Mouse (Mus musculus): ENCODE results near the gene Iqcf3.

Iqcf3 gene

DNA sequence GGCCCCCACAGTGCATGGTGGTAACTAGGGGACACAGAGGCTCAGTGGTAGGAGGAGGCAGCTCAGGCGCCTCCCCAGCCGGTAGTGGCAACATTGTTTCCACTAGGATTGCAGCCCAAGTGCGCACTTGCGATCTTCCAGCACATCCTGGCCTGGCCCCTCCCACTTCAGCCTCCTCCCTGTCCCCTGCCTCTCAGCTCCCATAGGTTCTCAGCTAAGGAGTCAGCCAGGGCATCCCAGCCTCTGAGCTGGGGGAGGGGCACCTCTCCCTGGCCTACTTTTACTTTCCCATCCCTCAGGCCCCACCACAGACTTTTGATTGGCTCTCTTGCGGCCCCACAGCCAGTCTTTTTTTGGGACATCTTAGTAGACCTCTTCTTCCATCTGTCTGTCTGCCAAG, 89.5 kb downstream of the Iqcf3 start:
- DNase-seq (ENCODE audit: low read depth) = no peak

DNA sequence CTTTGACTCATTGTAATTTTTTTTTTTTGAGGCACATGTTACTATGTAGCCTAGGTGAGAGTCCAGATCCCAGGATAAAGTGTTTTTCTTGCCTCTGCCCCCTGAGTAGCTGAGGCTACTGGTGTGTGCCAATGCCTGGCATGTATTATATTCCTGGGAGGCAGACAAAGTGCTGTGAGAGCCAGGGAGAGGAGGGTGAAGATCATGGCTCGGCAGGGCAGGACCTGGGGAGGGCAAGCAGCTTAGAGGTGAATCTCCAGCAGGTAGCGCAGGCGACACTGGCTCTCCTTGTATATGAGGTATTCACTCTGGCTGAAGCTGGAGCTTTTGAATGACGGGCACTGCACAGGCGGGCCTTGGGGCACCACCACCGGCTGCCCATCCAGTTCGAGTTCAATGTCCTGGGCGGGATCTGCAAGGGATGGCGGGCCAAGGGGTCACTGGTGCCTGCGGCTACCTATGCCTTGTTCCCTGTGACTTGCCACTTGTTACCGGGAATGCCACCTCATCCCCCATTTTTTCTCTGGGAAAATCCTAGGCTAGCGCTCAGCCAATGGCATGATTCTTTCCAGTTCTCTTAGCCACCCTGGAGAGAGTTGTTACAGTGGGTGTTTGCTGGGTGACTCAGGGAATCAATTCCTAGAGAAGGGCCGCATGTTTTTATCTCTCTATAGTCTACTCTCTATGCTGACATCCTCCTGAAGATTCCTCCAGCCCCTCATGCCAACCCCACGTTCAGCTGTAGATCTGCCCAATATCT, 90.3 kb downstream of the Iqcf3 start:
- no peak for DNase-seq (ENCODE audit: low read depth)

DNA sequence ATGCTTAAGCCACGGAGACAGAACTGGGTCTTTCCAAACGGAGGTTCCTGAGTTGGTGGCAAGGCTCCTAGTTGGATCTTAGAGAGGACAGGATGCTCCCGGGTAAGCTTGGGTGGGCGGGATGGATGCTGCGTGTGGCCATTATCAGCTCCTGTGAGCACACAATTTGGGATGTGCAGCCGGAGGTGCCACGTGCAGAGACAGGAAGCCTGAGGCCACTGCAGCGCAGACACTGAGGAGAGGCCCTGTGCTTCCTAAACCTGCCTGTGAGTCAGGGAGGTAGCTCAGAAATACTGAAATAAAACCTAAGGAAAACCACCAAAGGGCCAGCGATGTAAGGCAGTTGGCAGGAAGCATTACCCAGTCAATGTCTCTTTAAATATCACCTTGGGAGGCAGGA, 91.7 kb downstream of the Iqcf3 start:
- DNase-seq (ENCODE audit: low read depth) = no peak

DNA sequence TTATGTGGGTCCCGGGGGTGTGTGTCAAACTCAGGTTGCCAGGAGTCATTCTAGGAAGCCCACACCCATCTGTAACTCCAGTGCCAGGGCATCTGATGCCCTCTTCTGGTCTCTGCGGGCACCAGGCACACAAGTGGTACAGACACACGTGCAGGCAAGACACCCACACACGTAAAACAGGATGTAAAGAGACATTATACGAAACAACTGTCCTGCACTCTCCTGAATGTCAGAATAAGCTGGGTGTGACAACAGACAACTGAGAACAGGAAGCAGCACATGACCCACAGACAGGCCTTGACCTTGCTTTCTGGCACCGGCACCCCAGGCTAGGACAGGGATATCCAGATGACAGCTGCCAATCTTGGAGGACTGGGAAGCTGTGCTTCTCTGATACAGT, 92.1 kb downstream of the Iqcf3 start:
- no peak for DNase-seq (ENCODE audit: low read depth)

DNA sequence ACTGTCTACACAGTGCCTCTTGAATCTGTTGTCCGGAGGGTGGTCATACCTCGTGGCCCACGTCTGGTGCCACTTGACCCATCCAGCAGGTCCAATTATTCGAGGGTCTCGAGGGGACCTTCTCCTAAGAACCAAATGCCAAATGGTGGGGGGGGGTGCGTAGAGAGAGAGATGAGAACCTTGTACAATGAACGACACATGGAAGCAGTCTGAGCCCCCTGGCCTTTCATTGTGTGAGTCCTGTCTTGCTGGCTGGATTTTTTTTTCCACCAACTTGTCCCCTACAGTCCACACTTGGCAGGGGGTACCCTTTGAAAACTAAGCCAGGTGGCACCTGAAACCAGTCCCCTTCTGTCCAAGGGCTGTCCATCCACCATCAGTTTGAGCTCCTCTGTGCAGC, 93.7 kb downstream of the Iqcf3 start:
- DNase-seq (ENCODE audit: low read depth) = no peak

DNA sequence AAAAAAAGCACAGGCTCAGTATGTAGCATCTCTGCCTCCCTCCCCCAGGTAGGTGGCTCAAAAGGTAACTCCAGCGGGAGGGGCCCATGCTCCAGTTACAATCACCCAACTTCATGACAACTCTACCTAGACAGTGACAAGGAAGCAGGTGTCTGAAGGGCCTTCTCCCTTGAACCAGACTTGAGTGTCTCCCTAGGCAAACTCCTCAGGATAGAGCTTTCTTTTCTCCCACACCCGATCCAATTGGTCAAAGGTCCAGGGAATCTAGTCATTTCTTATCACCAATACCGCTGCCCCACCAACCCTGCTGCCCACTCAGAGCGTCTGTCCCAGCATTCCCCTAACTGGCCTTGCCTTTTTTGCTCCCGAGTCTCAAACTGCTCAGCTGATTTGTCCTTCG, 94.7 kb downstream of the Iqcf3 start:
- DNase-seq (ENCODE audit: low read depth) = no peak

DNA sequence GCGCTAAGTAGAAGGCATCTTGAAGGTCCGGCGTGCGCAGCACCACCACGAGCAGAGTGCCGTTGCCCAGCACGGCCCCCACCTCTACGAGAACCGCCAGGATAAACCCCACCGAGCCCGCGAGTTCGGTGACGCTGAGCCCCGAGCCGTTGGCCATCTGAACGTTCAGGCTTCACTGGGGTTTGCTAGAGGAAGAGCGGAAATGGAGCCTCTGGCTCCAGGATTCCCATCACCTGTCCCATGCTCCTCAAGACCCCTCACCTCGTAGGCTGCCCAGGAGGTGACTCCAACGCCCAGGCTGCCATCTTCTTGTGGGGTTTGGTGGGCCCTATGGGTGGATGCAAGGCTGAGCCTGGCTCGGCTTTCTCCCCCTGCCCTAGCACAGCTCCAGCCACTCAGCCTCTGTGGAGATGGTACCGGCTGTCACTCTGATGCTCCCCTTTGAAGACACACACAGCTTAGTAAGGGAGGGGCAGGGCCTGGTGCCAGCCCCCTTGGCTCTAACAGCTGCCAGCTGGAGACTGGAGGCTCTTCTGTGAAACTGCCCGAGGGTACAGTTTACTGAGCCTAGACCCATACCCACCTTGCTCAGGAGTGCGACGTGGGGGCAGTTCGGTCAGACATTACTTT, 95.7 kb downstream of the Iqcf3 start, which contains the start of gene Gpr62:
TSS of gene Gpr62 (minus strand) at position 368 of the 630 bp plus-strand sequence.
- no peak for DNase-seq (ENCODE audit: low read depth)

DNA sequence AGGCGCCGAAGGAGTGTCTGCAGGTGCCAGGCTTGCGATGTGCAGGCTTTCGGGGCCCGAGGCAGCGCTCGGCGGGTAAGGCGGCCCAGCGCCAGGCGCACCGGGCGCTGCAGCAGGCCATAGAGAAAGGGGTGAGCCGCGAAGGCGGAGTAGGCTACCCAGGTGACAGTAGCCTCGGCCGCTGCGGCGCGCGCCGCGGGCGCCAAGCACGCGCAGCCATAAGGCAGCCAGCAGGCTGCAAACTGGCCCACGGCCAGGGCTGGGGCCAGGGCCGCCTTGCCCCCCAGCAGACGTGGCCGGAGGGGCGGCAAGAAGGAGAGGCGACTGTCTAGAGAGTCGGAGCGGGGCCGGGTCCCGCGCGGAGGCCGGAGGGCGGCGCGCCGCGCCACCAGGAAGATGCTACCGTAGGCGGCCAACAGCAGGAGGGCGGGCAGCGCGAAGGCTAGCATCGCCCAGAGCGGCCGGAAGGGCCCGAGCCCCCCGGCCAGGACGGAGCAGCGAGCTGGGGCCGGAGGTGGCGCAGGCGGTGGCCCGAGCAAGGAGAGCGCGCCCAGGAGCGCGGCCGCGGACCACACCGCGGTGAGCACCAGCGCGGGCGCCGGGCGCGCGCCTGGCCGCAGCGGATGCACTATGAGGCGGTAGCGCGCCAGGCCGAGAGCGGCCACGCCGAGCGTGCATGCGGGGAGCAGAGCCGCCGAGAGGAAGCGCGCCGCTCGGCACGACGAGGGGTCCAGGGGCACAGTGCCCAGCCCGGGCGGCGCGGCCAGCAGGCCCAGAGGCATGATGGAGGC, 96.5 kb downstream of the Iqcf3 start:
- no peak for DNase-seq (ENCODE audit: low read depth)

DNA sequence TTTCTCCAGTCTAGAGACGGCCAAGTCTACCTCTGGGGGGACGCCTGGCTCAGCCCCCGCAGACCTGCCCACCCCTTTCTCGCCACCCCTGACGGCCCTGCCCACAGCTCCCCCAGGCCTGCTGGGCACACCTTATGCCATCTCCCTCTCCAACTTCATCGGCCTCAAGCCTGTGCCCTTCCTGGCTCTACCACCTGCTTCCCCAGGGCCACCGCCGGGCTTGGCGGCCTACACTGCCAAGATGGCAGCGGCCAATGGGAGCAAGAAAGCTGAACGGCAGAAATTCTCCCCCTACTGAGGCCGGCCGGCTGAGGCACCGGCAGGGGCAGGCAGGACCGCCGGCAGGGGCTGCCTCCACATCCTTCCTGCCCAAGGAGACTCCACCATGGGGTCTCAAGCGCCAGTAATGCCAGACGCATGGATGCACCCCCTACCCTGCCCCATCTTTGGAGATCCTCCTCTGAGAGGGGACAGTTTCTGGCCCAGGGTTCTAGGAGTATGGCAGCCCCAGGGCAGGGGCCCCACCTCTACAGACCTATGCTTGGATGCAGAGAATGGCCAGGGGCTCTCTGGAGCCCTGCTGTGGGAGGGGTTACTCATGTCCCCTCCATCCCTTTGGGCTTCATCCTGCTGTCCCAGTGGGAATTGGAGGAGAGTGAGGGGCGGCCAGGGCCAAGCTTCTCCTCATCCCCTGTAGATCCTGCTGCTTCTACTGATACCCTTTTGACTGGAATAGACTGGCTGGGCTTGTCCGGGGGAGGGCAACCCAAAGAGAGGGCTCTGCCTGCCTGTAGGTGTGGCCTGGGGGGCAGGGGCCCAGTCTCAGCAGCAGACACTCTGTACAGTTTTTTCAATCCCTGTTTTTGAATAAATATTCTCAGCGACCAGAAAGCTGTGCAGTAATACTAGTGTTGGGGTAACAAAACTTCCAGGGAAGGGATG, 98.0 kb downstream of the Iqcf3 start:
- no peak for DNase-seq (ENCODE audit: low read depth)

DNA sequence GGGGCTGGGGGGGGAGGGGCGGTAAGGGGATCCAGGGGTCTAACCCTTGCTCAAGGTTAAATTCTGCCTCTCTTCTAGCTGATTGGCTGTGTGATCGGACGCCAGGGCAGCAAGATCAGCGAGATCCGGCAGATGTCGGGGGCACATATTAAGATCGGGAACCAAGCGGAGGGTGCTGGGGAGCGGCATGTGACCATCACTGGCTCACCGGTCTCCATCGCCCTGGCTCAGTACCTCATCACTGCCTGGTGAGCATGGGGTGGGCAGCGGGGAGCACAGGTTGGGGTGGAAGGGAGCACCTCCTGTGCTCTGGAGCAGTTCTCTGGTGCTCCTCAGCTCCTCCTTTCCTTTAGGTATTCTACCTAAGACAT, 99.0 kb downstream of the Iqcf3 start:
- DNase-seq (ENCODE audit: low read depth) = no peak

DNA sequence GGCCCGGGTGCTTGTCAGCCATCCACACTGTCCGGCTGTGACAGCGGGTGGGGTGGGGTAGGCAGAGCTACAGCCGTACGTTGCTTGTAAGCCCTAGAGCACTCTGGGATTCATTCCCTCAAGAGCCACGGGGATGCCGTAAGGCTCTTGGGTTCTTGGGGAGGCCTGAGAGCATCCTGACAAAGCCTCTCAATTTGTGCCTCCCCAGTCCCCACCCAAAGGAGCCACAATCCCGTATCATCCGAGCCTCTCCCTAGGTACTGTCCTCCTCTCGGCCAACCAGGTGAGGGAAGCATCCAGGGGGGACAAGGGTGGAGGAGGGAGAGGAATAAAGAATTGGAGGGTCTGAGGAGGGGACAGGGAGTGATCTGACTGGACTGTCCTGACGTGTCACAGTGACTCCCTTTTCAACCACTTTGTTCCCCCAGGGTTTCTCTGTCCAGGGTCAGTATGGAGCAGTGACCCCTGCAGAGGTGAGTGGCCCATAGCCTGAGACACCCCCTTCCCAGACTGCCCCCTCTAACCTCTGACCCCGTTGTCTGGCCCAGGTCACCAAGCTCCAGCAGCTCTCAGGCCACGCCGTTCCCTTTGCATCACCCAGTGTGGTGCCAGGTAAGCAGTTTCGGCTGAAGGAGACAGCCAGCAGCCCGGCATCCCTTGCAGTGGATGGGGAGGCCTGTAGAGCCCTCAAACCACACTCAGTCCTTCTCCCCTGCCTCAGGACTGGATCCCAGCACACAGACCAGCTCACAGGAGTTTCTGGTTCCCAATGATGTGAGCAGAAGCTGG, 99.6 kb downstream of the Iqcf3 start:
- no peak for DNase-seq (ENCODE audit: low read depth)

DNA sequence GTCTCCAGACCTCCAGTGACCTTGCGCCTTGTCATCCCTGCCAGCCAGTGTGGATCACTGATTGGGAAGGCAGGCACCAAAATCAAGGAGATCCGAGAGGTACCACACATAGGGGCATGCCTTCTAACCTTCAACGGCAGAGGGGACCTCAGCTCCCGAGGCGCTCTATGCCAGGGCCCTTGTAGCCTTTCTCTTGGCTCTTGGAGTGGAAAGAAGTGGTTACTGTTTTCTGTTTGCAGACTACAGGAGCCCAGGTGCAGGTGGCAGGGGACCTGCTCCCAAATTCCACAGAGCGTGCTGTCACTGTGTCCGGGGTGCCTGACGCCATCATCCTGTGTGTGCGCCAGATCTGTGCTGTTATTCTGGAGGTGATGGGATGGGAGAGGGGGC, 100.4 kb downstream of the Iqcf3 start:
- no peak for DNase-seq (ENCODE audit: low read depth)

DNA sequence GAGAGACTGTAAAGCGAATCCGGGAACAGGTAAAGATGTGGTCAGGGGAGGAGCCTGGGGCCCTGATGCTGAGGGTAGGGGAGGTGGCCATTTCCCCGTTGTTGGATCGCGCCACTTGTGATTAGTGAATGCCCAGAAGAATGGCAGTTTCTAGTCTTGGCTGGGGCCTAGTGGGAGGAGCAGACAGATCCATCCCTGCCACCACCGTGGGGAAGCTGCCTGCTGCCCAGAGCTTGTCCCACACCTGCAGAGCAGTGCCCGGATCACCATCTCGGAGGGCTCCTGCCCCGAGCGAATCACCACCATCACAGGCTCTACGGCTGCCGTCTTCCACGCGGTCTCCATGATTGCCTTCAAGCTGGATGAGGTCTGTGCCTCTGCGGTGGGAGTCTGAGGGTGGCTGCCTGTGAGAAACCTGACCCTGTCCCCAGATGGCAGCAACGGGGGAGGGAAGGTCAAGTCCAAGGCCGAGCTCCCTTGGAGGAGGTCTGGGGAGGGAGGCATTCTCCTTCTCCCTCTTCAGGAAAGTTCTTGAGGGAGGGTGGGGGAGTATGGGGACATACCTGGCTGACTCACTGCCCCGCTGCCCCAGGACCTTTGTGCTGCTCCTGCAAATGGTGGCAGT, 100.9 kb downstream of the Iqcf3 start:
- DNase-seq (ENCODE audit: low read depth) = no peak

DNA sequence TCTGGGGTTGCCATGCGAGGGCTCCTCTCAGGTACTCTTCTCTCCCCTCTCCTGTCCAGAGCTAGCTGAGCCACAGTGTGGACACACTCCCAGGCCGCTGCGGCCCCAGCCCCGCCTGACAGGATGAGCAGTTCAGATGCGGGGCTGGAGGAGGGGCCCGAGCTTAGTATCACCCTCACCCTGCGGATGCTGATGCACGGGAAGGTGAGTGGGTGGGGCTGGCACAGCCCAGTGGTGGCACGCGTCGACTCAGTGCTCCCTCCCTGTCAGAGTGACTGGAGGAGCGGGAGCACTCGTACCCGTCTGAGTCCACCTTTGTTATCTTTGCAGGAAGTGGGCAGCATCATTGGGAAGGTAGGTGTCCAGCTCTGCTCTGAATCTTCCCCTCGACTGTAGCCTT, 101.5 kb downstream of the Iqcf3 start:
- no peak for DNase-seq (ENCODE audit: low read depth)

DNA sequence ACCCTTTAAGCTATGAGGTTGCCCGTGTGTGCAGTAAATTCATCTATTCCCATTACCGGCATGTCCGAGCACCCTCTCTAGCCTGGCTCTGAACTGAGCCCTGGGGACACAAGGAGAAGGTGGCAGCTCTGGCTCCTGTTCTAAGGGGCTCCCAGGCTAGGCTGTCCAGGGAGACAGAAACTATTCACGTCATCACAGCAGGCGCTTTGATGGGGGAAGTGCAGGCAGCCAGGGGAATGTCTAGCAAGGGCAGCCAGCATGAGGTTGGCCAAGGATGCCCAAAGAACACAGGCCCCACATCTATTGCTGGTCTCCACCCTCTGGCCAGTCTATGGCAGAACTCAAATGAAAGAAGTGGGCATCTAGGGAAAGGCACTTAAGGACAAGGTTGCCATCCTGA, 103.5 kb downstream of the Iqcf3 start:
- no peak for DNase-seq (ENCODE audit: low read depth)

DNA sequence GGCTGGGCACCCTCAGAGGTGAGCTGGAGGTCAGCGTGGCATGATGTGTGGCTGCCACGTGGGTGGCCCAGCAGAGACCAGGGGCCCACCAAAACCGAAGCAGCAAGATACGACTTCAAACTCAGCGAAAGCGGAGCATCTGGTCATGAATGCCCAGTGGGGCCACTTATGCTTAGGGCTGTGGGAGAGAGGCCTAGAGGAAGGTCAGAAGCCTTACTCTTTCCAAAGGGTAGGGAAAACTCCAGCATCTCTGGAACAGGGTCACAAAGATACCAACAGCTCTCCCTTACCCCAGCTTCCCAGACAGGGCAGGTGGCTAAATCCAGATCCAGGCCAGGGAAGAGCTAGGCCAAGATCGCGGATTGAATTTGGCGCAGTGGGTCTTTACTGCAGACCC, 104.3 kb downstream of the Iqcf3 start:
- no peak for DNase-seq (ENCODE audit: low read depth)

DNA sequence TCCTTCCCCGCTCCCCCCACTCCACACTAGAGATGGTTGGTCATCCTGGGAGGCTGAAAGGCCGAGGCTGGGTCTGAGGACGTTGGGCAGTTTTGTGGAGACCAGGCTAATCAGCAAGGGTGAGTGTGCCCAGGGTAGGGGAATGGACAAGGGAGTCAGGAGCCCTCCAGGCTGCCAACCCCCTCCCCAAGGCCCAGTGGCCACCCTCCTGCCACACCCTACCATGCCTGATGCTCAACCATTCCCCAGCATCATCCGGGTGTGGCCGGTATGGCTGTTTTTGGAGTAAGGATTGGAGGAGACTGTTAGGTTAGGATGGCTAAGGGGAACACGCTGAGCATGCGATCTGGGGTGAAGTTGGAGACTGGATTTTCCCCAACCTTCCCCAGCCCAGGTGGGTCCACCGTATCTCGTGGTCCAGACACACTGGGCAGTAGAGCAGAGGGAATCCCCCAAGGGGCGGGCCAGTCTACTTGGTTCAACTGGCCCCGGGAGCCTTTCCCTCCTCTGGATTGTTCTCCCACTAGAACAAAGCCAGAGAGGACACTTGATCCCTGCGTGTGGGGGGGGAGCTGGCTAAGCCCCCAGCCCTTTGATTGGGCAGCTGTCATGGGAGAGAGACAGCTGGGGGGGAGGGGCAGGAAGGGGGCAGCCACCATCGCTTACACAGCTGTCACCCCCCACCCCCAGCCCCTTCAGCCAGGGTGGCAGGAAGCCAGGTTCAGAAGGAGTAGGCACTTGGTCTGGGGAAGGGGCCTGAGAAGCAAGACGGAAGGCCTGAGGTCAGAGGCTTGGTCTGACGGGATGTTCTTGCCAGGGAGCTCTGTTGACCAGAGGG, 104.9 kb downstream of the Iqcf3 start:
- DNase-seq (ENCODE audit: low read depth) = no peak

DNA sequence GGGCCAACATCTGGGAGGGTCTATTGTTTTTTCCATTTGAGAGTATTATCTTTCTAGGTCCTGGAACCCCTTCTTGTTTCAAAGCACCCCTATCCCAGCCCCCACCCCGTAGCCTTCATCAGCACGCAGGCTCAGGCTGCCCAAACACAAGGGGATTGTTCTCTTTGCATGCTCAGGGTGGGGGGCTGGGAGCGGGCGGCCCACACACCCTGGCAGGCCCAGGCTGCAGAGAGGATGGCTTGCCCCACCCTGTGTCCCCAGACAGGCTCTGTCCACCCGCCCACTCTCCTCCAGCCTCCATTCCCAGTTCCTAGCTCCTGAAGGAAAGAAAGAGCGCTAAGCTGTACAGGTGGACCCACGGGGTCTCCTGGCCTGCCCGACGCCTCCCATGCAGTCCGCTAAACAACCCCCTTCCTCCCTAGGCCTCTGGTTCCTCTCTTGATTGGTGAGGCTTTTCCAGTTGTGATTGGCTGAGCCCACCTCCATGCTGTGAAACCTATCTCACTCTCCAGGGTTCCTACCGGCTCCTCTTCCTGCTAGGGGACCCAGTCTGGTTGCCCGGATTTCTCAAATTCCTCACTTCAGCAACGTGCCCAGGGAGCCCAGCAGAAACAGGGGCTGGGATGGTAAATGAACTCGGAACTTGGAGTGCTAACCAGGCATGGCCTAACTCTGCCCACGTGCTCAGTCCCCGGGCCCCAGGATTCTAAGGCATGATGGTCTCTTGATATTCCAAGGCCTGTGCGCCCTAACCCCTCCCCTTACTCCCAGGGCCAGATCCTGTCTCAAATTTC, 106.3 kb downstream of the Iqcf3 start:
- DNase-seq (ENCODE audit: low read depth) = no peak

Measured in c-Kit-positive CD71-positive TER-119-negative erythroid progenitor cells, embryonic 14.5 days (primary cell).